Mouse (Mus musculus) heart, embryonic 15.5 days (tissue): ENCODE measurements around the gene Ugt1a7c. TPM values are rescaled to one million over a fixed set of nuclear protein-coding genes. Genes with fewer than 3 reads are reported as not detected.
"Not testable (repeated sequence)": the region's sequence is repeated elsewhere in the genome, so short reads cannot be mapped to it uniquely, and the experiment has no call there.

ENCODE experiments used
- ATAC-seq: fragments of 200-750 bp; cut with Nextera tagmentation; replicated peaks from 2 replicates; pipeline ENCODE4 v1.8.0; 2017; ENCODE audit warnings: low read depth, moderate TSS enrichment; ENCODE audit not compliant: insufficient number of reproducible peaks, insufficient read depth, low FRiP score
- H3K27ac ChIP-seq: fragments of 300-500 bp; sonication (generic); 2 replicates; pipeline ENCODE4 v1.5.1; 2015; ENCODE audit warnings: mild to moderate bottlenecking, inconsistent platforms
- H3K27me3 ChIP-seq: fragments of 300-500 bp; sonication (generic); 2 replicates; pipeline ENCODE4 v1.6.1; 2015; ENCODE audit warnings: inconsistent platforms
- H3K36me3 ChIP-seq: fragments of 300-500 bp; sonication (generic); 2 replicates; pipeline ENCODE4 v1.6.1; 2015; ENCODE audit warnings: mild to moderate bottlenecking, inconsistent platforms
- H3K4me1 ChIP-seq: fragments of 300-500 bp; sonication (generic); replicated peaks from 2 replicates; pipeline ENCODE4 v1.6.1; 2015; ENCODE audit warnings: inconsistent platforms
- H3K4me2 ChIP-seq: fragments of 300-500 bp; sonication (generic); 2 replicates; pipeline ENCODE4 v1.6.1; 2015; ENCODE audit warnings: inconsistent platforms, mild to moderate bottlenecking, moderate library complexity
- H3K4me3 ChIP-seq: fragments of 300-500 bp; sonication (generic); 2 replicates; pipeline ENCODE4 v1.5.1; 2015; ENCODE audit warnings: mild to moderate bottlenecking, inconsistent platforms
- H3K9ac ChIP-seq: fragments of 300-500 bp; sonication (generic); 2 replicates; pipeline ENCODE4 v1.6.1; 2015; ENCODE audit warnings: mild to moderate bottlenecking, inconsistent platforms
- H3K9me3 ChIP-seq: fragments of 300-500 bp; sonication (generic); replicated peaks from 2 replicates; pipeline ENCODE4 v1.6.1; 2016; ENCODE audit warnings: inconsistent platforms
- WGBS: fragments of 180-500 bp; shearing (Covaris S2); methylation state at CpG from one replicate; pipeline ENCODE4 v1.1.7; 2015; ENCODE audit warnings: mixed read lengths; 5-methylcytosine and 5-hydroxymethylcytosine counted together
- polyA plus RNA-seq: library from polyadenylated mRNA; unstranded; fragments of >200 nt; fragmentation: Nextera tagmentation; extraction: Ambion mirVana; gene quantifications from 2 replicates; pipeline ENCODE4 v1.2.1, GENCODE M21; 2015

Ugt1a7c gene
- 1.1 and 1.4 TPM in 2 replicates for polyA plus RNA-seq

- H3K9me3 ChIP-seq, result no peaks in the 10 kb centered on the region
- no peaks in the 10 kb centered on the region for H3K27me3 ChIP-seq
- ATAC-seq, result 0 out of 2 replicates have a peak, but pooled peaks have one; percentile 43
- 0 out of 2 replicates have a peak within 1 kb of the TSS, but pooled peaks have one; percentile 25 for H3K4me2 ChIP-seq
- H3K27ac ChIP-seq, result peak within 1 kb of the TSS; percentile 52
- 51% methylated on average over 10 of the region's 10 CpGs for WGBS
- 0 out of 2 replicates have a peak within 1 kb of the TSS, but pooled peaks have one; percentile 3 for H3K4me3 ChIP-seq
- H3K9ac ChIP-seq, result no peak within 1 kb of the TSS
- H3K4me1 ChIP-seq, result 0 out of 2 replicates have a peak, but pooled peaks cover 4% of the 10 kb centered on the region
- H3K36me3 ChIP-seq, result no peaks in the 10 kb centered on the region
Observed at GRCm38 (mm10) chr1:88094941-88095492, at the start of gene Ugt1a7c. Gene Ugt1a7c, plus strand, starts transcription at chr1:88095062.

GRCm38 (mm10) chr1:88047408-88047807 lies 47.5 kb upstream of the Ugt1a7c start:
- WGBS, result 84% methylated on average over 2 of the region's 2 CpGs
- H3K9ac ChIP-seq, H3K4me1 ChIP-seq, H3K27ac ChIP-seq, H3K27me3 ChIP-seq, H3K9me3 ChIP-seq, ATAC-seq, H3K4me3 ChIP-seq, H3K36me3 ChIP-seq, H3K4me2 ChIP-seq: not testable (repeated sequence)

DNA sequence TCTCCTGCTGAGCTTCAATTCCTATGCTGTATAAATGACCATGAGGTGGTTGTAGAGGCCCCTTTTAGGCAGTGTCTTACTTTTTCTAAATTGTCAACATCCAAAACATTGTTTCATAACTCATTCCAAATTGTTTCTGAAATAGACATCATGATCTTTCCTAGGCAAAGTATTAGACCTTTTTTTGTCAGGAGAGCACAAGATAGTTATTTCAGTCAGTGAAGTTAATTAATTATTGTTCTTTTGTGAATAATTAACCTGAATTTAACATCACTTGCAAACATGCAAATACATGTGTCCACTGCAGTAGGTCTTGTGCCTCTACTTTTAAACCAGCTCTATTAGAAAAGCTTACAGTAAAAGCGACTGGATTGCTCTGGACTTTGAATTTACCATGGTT lies 39.8 kb upstream of the Ugt1a7c start, which contains the start of gene Ugt1a10:
Gene Ugt1a10, plus strand, starts transcription at position 301 of the 400 bp plus-strand sequence.
- H3K27me3 ChIP-seq, result no peaks in the 10 kb centered on the region
- no peak for ATAC-seq
- no peak within 1 kb of the TSS for H3K27ac ChIP-seq
- no peaks in the 10 kb centered on the region for H3K9me3 ChIP-seq
- no peak within 1 kb of the TSS for H3K4me2 ChIP-seq
- 83% methylated on average over 1 of the region's 1 CpGs for WGBS
- no peaks in the 10 kb centered on the region for H3K4me1 ChIP-seq
- H3K9ac ChIP-seq, result no peak within 1 kb of the TSS
- H3K4me3 ChIP-seq, result no peak within 1 kb of the TSS
- no peaks in the 10 kb centered on the region for H3K36me3 ChIP-seq

DNA sequence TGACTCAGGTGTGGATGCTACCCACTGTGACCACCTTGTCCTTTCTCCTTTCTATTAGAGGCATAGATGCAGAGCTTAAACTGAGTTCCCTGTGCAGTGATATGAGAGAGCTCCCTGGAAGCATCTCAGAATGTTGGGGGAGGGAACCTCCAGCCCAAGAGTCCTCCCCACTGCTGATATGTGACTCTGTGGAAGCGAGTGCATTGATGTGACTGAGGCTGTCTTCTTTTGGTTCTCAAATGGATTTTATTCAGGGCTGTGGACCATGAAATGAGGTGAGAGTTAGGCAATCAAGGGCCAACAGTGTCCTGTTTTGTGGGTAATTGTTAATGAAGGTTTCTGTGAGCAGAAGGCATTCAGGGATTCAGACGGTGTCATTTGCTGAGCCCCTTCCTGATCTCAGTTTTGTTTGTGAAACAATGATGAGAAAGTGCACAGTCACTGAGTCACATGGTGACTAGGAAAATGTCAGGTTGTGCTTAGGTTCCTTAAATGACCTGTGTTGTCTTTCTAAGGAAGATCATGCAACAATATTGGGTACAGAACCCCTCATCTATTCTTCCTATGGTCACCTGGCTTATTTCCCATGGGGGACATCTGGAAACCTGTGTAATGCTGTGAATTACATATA lies 28.3 kb upstream of the Ugt1a7c start:
- ATAC-seq, H3K27me3 ChIP-seq, H3K4me3 ChIP-seq, H3K9me3 ChIP-seq, H3K36me3 ChIP-seq, H3K4me1 ChIP-seq, H3K4me2 ChIP-seq, H3K27ac ChIP-seq, H3K9ac ChIP-seq: not testable (repeated sequence)
- WGBS, result 71% methylated on average over 1 of the region's 2 CpGs

DNA sequence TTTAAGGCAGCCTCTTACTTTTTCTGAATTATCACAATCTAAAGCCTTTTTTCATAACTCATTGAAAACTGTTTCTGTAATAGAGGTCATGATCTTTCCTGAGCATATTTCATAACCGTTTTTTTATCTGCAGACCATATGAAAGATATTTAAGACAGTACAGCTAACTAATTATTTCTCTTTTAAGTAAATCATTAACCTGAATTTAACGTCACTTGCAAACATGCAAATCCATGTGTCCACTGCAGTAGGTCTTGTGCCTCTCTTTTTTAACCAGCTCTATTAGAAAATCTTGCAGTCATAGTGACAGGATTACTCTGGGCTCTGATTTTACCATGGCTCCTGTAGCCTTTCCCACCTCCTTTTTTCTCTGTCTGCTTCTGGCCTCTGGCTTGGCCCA lies 24.4 kb upstream of the Ugt1a7c start, which contains the start of gene Ugt1a9:
Gene Ugt1a9, plus strand, starts transcription at position 306 of the 400 bp plus-strand sequence.
- Histone ChIP-seq H3K4me2 (no peak within 1 kb of the TSS), H3K9me3 (no peaks in the 10 kb centered on the region), H3K27me3 (no peaks in the 10 kb centered on the region), H3K4me3 (no peak within 1 kb of the TSS), H3K36me3 (no peaks in the 10 kb centered on the region), H3K4me1 (no peaks in the 10 kb centered on the region), H3K27ac (no peak within 1 kb of the TSS), H3K9ac (no peak within 1 kb of the TSS)
- no peak for ATAC-seq
- WGBS, result 73% methylated on average over 2 of the region's 2 CpGs

GRCm38 (mm10) chr1:88070902-88071301 lies 24.0 kb upstream of the Ugt1a7c start:
- H3K9ac ChIP-seq, result no peak overlapping the region
- no peaks in the 10 kb centered on the region for H3K36me3 ChIP-seq
- no peaks in the 10 kb centered on the region for H3K27me3 ChIP-seq
- no peak overlapping the region for H3K27ac ChIP-seq
- WGBS, result 74% methylated on average over 4 of the region's 4 CpGs
- H3K4me2 ChIP-seq, result no peak overlapping the region
- no peaks in the 10 kb centered on the region for H3K9me3 ChIP-seq
- no peaks in the 10 kb centered on the region for H3K4me1 ChIP-seq
- ATAC-seq, result no peak
- no peak overlapping the region for H3K4me3 ChIP-seq

DNA sequence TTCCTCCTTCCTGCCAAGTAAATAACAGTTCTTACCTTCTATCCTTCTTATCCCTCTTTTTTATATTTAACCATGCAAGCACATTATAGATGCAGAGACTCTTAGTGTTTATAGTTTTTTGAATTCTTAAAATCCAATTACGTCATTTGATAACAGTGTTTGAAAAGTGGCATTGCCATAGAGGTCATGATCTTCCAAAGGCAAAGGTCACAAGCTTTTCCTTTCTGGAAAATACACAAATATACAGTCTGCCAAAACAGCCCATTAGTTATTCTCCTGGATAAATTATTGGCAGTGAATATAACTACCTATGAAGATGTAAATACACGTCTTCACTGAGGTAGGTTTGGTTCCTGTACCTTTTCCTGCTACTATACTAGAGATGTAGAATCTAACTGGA lies 20.4 kb upstream of the Ugt1a7c start:
- Histone ChIP-seq H3K27me3 (no peaks in the 10 kb centered on the region), H3K4me2 (no peak overlapping the region), H3K9ac (no peak overlapping the region), H3K9me3 (no peaks in the 10 kb centered on the region), H3K4me3 (no peak overlapping the region), H3K4me1 (no peaks in the 10 kb centered on the region), H3K27ac (no peak overlapping the region), H3K36me3 (no peaks in the 10 kb centered on the region)
- ATAC-seq, result no peak
- whole genome bisulfite sequencing, result 80% methylated on average over 2 of the region's 2 CpGs

DNA sequence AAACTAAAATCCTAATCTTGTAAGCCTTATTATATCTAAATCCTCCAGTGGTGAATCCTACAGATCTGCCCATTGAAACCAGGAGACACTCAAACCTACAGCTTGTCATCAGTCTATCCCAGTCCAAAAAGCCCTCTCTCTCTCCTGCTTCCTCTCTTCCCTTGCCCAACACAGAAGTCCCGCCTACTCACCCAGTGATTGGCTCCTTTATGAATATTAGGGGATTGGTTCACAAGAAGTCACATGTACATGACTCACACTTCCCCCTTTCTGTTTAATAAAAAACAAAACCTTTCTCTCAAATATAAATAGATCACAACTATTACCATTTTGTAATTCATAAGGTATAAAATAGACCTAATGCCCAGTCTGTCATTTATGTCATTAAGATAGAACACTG lies 17.7 kb upstream of the Ugt1a7c start:
- Histone ChIP-seq H3K27ac (no peak overlapping the region), H3K36me3 (no peaks in the 10 kb centered on the region), H3K27me3 (no peaks in the 10 kb centered on the region), H3K4me1 (no peaks in the 10 kb centered on the region), H3K9me3 (no peaks in the 10 kb centered on the region), H3K9ac (no peak overlapping the region), H3K4me2 (no peak overlapping the region), H3K4me3 (no peak overlapping the region)
- WGBS, result 76% methylated on average over 1 of the region's 1 CpGs
- ATAC-seq, result no peak

DNA sequence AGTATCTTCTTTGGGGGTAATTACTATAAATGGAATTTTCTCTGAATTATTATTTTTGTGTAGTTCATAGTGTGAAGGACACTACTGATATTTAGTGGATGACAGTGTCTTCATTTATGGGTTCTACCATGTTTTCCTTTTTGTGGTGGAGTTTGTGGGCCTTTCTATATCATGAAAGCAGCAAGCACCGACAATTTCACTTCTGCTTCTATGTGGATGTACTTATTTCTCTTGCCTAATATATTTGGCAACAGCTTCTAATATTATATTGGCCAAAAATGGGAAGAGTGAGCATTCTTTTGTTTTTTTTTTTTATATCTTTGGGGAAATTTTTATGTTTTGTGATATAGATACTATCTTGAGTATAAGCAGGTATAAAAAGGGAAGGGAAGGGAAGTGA lies 13.2 kb upstream of the Ugt1a7c start:
- Histone ChIP-seq H3K9me3 (no peaks in the 10 kb centered on the region), H3K4me2 (no peak overlapping the region), H3K4me1 (no peaks in the 10 kb centered on the region), H3K9ac (no peak overlapping the region), H3K36me3 (no peaks in the 10 kb centered on the region), H3K4me3 (no peak overlapping the region), H3K27ac (no peak overlapping the region), H3K27me3 (no peaks in the 10 kb centered on the region)
- 84% methylated on average over 1 of the region's 1 CpGs for WGBS
- ATAC-seq, result no peak

GRCm38 (mm10) chr1:88086125-88086524 lies 8.7 kb upstream of the Ugt1a7c start:
- H3K36me3 ChIP-seq, result no peaks in the 10 kb centered on the region
- no peak overlapping the region for H3K27ac ChIP-seq
- no peak overlapping the region for H3K9ac ChIP-seq
- WGBS, result 47% methylated on average over 1 of the region's 1 CpGs
- no peaks in the 10 kb centered on the region for H3K9me3 ChIP-seq
- no peak overlapping the region for H3K4me3 ChIP-seq
- H3K4me1 ChIP-seq, result no peaks in the 10 kb centered on the region
- no peak overlapping the region for H3K4me2 ChIP-seq
- no peak for ATAC-seq
- no peaks in the 10 kb centered on the region for H3K27me3 ChIP-seq

DNA sequence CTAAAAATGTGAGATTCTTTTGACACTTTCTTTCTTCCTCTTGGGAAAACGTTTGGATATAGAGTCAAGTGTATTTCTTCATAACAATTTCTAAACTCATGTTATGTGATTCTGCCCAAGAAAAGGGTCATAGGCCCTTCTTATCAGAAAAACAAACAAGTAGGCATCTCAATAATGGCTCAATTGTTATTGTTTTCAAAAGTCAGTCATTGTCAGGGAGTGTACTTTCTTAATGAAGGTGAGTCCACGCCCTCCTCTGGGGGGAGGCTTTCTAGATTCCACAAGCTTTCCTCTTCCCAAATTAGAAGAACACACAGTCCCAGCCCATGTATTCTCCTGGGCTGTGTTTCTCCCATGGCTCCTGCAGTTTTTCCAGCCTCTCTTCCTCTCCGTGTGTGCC lies 7.3 kb upstream of the Ugt1a7c start, which contains the start of gene Ugt1a8:
Gene Ugt1a8, plus strand, starts transcription at position 301 of the 400 bp plus-strand sequence.
- Histone ChIP-seq H3K9me3 (no peaks in the 10 kb centered on the region), H3K4me3 (no peak within 1 kb of the TSS), H3K27me3 (no peaks in the 10 kb centered on the region), H3K4me2 (no peak within 1 kb of the TSS), H3K4me1 (no peaks in the 10 kb centered on the region), H3K9ac (no peak within 1 kb of the TSS), H3K27ac (no peak within 1 kb of the TSS), H3K36me3 (no peaks in the 10 kb centered on the region)
- no peak for ATAC-seq
- WGBS, result 55% methylated on average over 3 of the region's 3 CpGs

DNA sequence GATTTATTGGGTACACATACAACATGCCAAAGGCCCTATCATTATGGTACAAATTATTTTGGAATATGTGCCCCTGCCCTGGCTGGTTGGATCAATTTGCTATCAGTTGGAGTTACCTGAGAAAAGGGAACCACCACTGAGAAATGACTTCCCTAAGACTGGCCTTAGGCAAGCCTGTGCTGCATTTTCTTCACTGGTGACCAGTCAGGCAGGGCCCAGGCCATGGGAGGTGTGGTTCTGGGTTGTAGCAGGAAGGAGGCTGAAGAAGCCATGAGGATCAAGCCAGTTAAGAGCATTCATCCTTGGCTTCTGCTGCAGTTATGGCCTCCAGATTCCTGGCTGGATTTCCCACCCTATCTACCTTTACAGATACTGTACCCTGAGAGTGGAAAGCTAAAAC lies 2.5 kb upstream of the Ugt1a7c start:
- 0 out of 2 replicates have a peak, but pooled peaks cover 4% of the 10 kb centered on the region for H3K4me1 ChIP-seq
- H3K36me3 ChIP-seq, result no peaks in the 10 kb centered on the region
- ATAC-seq, result no peak
- H3K4me2 ChIP-seq, result no peak overlapping the region
- no peak overlapping the region for H3K27ac ChIP-seq
- no peaks in the 10 kb centered on the region for H3K9me3 ChIP-seq
- no peaks in the 10 kb centered on the region for H3K27me3 ChIP-seq
- H3K9ac ChIP-seq, result no peak overlapping the region
- no peak overlapping the region for H3K4me3 ChIP-seq
